ENCODE assay signal across 25 mouse cellular contexts in the genomic region with DNA sequence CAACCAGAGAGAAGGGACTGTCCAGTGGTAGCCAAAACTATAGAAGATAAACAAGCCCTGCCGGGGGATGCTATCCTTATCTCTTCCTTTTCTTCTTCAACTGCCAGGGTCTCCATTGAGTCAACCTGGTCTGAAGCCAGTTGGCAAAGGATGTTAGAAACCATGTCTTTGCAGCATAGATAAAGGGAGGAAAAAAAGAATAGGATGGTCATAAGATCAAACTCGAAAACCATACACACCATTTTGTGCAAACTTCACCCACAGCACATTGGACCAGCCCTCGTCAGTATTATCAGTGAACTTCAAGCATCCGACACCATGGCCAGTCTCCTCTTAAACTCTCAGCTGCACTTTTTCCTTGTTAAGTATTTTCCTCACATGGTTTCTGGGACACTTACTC.
"Had no signal": no experiment of that assay in that cellular context is flagged by ENCODE, and none has a peak within 500 bp of the region (broad histone marks: within the 10 kb centered on the region; RNA-seq: fewer than 3 reads in every experiment).

No protein-coding gene starts in this region.

- H3K4me2 ChIP-seq: heart, embryonic 11.5 days; hindbrain, embryonic 12.5 days; hindbrain, embryonic 14.5 days; intestine, embryonic 15.5 days; kidney, embryonic 15.5 days; limb, embryonic 13.5 days; limb, embryonic 15.5 days had no signal

- H3K9ac ChIP-seq: hindbrain, embryonic 12.5 days; hindbrain, embryonic 14.5 days; intestine, embryonic 15.5 days; kidney, embryonic 15.5 days; limb, embryonic 13.5 days; limb, embryonic 15.5 days had no signal

- H3K4me1 ChIP-seq: hindbrain, embryonic 10.5 days; hindbrain, embryonic 12.5 days; intestine, embryonic 15.5 days; kidney, embryonic 15.5 days; limb, embryonic 13.5 days; limb, embryonic 15.5 days had no signal

- DNase-seq: gastrocnemius, adult 2 months; gastrocnemius, postnatal 10 days; gastrocnemius, postnatal 25 days; heart, adult 2 months; heart, postnatal 10 days; heart, postnatal 4 days; kidney, adult 18-20 months; kidney, adult 8-10 months; kidney, postnatal 14 days; kidney, postnatal 36 days; layer of hippocampus, adult 9-11 months; layer of hippocampus, postnatal 36 days; left cerebral cortex, postnatal 4 days had no signal

- H3K4me3 ChIP-seq: gastrocnemius, adult 2 months; heart, adult 2 months; hindbrain, embryonic 10.5 days; hindbrain, embryonic 12.5 days; intestine, embryonic 15.5 days; kidney, embryonic 15.5 days; limb, embryonic 13.5 days; limb, embryonic 15.5 days had no signal

- H3K27ac ChIP-seq: gastrocnemius, adult 2 months; heart, adult 2 months; hindbrain, embryonic 10.5 days; hindbrain, embryonic 12.5 days; hindbrain, embryonic 14.5 days; intestine, embryonic 15.5 days; kidney, embryonic 15.5 days; kidney, postnatal 0 days; limb, embryonic 13.5 days; limb, embryonic 15.5 days had no signal

- H3K27me3 ChIP-seq: hindbrain, embryonic 12.5 days; intestine, embryonic 15.5 days; kidney, embryonic 15.5 days; limb, embryonic 13.5 days; limb, embryonic 15.5 days had no signal

- H3K9me3 ChIP-seq: hindbrain, embryonic 10.5 days; hindbrain, embryonic 12.5 days; intestine, embryonic 15.5 days; kidney, embryonic 15.5 days; limb, embryonic 13.5 days; limb, embryonic 15.5 days had no signal

- H3K36me3 ChIP-seq: hindbrain, embryonic 10.5 days; hindbrain, embryonic 12.5 days; intestine, embryonic 15.5 days; kidney, embryonic 15.5 days; limb, embryonic 13.5 days; limb, embryonic 15.5 days had no signal

- ATAC-seq: hindbrain, embryonic 16.5 days; inflammation-experienced regulatory T-cells, adult 6 months; intestine, embryonic 15.5 days; intestine, postnatal 0 days had no signal
